Mouse (Mus musculus) c-Kit-positive CD71-positive TER-119-positive erythroid progenitor cells, embryonic 14.5 days (primary cell): ENCODE data around the gene Lipa.

Experiments used
- DNase-seq: peaks from one replicate; pipeline ENCODE4 v3.0.0-alpha.2; 2013; ENCODE audit warnings: low spot score

The Lipa gene

DNA sequence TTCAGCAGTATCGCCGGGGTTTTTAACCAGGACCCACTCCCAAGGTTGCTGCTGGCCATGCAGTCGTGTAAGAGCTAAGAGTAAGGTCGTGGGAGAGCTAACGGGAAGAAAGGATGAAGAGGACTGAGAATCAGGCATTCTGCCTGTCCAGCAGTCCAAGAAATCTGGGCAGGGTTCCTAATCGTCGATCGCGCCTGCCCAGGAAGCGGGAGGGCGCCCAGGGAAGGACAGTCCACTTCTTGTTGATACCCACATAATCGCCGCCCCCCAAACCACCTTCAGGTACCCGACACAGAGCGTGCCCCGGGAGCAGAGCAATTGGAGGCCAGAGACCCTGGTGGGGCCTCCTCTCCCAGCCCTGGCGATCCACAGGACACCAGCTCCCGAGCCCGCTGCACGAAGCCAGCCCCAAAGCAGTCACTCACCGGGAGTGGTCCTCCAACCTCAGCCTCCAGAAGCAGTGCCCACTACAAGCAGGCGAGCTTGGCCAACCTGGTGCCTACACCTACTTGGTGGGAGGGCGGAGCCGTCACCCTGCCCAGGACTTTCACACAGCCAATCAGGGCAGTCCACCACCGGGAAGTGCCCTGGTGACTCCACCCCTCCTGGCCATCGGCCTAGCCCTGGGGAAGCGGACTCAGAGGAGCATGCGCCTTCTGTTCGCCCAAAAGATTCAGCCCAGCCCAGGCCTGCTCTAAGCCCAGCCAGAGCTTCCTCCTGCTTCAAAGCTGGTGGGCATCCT is at the start of gene Lipa:
TSS of gene Lipa (minus strand) at position 534 of the 742 bp plus-strand sequence.
- peak; percentile 86 for DNase-seq

DNA sequence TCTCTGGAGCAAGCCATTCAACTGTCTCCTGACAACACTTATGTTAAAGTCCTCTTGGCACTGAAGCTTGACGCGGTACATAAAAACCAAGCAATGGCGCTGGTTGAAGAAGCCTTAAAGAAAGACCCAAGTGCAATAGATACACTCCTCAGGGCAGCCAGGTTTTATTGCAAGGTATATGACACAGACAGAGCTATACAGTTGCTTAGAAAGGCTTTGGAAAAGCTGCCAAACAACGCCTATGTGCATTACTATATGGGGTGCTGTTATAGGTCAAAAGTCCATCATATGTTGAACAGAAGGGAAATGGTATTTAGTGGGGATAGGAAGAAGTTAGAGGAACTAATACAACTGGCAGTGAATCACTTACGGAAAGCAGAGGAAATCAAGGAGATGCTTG is 46.4 kb upstream of the Lipa start:
- DNase-seq: no peak

DNA sequence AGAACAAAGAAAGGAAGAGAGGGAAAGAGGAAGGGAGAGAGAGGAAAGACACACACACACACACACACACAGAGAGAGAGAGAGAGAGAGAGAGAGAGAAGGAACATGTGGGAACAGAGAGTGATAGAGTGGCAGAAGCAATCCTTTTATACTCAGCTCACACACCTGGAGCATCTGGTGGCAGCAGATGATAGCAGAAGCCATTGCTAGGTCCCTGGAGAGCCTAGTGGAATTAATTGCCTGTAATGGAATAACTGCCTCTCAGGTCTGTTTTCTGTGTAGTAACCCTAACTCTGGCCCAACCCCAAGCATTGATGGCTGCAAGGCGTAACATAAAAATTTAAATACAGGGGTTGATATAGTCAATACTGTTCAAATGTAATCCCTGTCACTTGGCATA is 43.8 kb upstream of the Lipa start:
- no peak for DNase-seq

DNA sequence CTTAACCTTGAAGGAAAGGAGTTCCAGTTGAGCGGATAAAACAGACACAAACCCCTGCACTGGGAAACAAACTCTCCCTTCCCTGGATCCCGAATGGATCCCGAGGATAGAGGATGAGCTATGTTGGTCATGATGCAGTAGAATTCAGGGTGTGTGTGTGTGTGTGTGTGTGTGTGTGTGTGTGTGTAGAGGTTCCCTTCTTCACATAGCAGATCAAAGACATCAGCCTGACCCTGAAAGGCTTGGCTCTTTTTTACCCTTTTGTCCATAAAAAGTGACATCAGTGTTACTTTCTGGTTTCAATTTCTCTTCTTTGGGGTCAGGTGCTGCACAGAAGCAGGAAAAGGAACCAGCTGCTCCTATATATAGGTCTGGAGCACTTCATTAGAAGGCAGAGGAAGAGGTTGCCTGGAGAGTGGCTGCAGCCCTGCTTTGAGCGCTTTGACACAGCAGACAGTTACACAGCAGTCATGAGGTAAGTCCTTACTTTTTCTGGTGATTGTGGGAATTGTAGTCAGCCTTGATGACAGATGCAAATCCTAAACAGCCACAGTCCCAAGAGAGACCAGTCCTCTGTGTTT is 42.7 kb upstream of the Lipa start:
- no peak for DNase-seq

DNA sequence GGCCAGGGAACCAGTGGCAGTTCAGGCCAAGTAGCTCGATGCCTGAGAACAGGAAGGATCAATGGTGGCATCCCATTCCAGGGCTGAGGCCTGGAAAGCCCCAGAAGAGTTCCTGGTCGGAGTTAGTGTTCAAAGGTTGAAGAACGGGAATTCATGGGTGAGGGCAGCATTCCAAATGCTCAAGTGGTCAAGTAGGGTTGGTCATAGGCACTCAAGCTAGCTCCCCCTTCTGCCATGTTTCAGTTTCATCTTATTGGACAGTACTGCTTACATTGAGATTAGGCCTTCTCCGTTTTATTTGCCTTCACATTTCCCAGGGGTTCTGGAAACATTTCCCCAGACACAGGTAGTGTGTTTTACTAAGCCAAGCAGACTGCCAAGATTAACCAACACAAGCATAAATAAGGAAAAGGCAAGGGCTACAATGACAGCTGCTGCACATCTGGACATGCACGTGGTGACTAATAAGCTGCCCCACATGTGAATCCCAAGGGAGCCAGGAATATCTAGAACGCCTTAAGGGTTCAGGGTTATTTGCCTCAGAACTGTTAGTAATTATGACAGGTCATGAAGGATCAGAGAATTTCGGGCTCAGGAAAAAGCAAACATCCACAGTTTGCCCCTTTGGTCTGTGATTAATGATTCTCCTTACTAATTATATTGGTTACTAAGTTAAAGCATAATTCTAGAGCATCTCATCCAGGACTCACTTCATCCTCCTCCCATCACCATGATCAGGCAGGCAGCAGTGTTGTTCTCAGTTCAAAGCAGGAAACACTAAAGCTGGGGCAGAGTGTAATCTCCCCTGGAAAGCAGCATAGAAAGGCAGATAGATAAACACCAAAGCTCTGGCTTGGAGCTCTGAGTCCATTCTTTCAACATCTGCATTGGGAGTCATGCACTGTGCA is 42.0 kb upstream of the Lipa start:
- no peak for DNase-seq

DNA sequence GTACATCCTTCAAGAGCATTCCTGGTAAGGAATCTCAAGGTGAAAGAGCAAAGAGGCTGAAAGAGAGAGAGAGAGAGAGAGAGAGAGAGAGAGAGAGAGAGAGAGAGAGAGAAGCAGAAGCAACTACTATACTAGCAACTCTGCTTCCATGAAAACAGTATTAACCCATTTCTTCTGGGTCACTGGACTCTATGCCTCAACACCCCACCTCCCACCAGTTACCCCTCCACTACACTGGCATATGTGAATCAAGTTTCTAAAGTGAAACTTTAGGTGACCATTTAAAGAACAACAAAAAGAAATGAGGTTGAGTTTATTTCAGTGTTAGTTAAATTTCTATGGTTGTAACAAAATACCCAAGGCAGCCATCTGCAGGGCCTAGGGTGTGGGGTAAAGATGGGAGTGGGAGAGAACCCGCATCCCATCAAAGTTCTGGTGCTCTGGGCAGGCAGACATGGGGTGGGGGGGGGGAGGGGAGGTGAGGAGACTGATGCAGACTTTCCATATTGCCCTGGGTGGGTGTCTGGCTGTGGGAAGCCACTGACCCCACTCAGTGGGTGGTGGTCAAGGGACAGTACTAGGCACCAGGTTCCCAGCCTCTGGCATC is 39.0 kb upstream of the Lipa start:
- no peak for DNase-seq

DNA sequence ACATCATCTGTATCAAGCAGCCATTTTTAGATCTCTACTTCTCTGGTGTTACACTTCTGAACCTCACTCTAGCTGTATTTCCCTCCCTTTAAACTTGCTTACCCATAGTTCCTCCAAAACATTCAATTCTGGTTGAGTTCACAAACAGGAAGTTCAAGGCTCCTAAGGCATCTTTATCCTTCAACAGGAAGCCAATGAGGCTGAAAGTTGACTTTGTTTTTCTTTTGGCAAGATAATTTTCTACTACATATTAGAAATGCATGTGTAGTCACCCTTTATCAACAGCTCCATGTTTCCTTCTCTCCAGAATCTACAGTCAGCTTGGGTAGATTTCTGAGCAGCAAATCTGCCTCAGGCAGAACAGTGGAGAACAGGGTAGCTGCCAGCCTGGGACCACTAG is 35.3 kb upstream of the Lipa start:
- no peak for DNase-seq

DNA sequence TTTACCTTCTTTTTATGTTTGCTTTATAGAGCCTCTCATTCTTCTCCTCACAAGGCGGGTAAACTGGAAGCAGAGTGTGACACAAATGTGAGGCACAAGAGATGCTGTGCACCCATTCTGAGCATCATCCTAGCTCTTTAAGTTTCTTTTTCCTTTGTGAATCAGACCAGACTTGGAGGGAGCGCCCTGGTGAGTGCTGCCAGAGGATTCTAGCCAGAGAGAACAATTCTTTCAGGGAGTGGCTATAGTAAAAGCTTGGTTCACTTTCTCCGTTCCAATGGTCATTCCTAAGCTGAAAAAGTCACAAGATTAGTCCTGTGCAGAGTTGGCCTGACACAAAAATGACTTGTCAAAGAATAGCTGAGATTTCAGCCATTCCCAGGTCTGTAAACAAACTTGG is 29.3 kb upstream of the Lipa start:
- DNase-seq: no peak

DNA sequence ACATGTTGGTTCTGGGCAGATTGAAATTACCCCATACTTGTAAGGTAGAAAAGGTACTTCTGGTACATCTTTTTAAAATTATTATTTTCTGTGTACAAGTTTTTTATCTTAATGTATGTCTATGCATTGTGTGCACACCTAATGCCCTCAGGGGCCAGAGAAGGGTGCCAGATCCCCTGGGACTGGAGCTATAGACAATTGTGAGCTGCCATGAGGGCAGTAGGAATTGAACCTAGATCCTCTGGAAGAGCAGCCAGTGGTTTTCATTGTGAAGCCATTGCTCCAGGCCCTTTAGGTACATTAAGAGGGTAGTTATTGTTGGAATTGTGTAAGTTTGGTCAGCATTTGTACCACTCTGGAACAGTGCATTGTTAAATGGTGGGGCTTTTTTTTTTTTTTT is 26.8 kb upstream of the Lipa start:
- no peak for DNase-seq

DNA sequence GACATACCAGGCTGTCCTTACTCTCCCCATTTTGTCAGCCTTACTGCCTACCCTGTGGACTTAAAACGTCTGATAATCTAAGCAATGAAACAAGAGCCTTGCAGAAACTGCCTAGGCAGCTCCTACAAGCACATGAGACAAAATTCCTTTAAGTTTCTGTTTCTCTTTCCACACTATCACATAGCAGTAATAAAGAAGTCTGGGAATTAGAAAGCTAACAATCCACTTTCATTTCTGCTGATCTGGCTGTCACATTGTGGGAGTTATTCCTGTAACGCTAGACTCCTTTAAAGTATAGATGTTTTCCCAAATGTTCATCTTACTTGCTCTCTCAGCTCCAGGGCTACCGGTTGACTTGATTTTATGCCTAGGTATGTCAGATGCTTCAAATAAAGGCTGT is 26.2 kb upstream of the Lipa start:
- DNase-seq: no peak

DNA sequence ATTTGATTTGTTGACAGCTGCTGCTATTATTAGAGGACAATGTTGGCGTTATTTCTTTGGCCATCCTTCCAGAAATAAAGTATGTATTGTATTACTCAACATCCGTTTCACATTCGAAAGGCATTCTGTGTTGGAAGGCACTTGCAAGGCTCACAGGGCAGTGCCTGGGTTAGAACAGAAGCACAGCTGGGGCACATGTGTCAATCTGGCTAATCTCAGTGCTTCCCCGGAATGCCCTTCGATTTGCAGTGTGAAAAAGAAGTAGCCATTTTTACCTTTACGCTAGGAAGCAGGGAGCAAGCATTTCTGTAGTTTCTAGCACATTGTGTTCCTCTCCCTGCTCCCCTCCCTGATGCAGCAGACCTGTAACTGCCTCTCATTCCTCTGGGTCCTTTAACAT is 25.7 kb upstream of the Lipa start:
- DNase-seq: no peak

DNA sequence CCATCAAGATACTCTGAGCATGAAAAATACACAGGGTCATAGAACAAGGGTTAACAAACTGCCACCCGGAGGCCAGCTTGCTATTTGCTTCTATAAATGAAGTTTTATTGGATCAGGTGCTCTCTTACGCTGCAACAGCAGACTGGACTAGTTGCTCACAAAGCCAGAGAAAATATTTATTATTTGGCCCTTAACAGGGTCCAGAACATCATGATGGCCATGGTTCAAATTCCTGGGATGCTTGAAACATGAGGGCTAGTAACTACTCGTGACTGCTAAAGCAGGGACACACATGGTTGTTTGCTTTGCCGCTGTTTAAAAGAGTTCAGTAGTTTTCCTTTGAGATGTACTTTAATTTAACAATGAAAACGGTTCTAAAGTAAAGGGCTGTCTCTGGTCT is 24.7 kb upstream of the Lipa start:
- no peak for DNase-seq

DNA sequence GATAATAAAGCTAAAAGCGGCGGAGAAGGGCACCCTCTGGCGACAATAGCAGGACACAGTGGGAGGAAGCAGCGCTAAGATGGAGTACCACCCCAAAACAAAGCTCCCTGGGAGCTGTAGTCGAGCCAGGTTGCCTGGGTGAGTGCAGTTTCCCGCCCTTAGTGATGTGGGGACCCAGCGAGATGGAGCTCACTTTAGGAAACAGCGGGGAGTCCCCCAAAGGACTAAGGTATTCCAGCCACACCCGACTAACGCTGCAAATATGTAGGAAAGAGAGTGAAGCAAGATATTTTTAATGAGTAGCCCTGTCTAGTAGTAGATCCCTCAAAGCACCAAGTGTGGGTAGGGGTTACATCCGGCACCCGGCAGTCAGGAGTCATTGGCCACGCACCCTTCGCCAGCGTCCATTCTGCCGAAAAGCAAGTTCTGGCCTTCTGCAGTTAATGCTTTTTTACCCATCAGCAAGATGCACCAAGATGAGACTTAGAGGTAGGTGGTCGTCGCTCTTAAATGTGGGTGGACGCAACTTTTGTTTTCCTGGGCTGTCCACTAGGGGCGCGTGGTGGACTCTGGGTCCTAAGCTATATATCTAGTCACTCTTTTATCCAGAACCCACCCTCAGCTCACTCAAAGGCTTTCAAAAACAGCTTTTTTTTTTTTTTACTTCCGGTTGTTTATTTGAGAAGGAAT is 23.4 kb upstream of the Lipa start, which contains the start of gene Ifit2:
TSS of gene Ifit2 (plus strand) at position 161 of the 690 bp plus-strand sequence.
- peak; percentile 76 for DNase-seq

DNA sequence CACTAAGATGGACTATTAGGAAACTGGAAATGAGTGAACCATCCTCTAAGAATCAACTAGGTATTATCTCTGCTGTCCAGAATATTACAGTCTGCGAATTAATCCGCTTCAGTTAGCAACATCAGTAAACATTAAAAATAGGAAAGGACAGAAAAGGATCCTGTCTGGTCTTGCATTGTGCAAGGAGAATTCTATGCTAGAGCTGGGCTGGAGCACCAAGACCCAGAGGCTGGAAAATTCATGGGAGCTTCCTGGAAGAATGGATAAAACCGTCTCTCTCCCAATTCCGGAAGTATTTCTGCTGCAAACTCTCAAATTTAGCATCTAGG is 22.9 kb upstream of the Lipa start:
- no peak for DNase-seq

DNA sequence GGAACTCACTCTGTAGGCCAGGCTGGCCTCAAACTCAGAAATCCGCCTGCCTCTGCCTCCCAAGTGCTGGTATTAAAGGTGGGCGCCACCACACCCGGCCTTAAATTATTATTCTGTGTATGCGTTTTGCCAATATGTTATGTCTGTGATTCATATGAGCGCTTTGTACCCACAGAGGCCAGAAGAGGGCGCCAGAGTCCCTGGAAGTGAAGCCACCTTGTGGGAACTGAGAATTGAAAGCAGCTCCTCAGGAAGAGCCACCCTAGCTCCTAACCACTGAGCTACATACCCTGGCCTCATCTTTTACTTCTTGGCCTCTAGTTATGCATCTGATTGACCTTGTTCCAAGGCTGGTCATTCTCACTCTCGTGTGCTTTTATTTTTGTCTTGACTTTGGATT is 20.7 kb upstream of the Lipa start:
- DNase-seq: peak; percentile 81

DNA sequence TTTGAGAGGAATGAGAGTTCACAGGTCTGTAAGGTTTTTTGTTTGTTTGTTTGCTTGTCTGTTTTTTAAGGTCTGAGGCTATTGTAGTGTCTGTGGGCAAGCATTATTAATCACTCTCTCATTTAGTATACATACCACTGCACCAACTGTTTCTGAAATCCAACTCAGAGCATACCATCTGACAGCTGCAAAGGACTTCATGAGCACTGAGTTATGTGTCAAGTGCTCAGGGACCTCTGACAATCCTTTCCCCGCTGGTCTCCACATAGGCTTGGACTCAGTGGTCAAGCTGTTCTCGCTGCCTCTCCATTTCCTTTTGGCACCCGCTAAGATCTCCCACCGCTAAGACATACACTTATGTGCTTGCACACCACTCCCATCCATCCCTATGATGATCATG is 18.9 kb upstream of the Lipa start:
- DNase-seq: no peak

DNA sequence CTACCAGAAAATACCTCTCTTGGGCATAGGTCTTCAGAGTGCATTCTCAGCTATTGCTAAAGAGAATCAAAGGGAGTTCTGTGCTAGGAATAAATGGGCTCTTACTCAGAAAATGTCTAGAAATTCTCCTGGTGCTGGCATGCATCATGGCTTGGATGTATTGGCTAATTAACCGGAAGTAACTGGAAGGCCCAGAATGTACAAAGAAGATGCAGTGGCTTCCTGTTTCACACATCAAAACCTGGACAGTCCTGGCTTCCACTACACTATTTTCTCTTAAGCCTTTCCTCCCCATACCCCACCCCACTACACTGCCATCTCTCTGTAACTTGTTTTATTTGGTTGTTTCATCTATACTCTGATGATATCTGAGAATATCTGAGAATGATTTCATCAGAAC is 12.1 kb upstream of the Lipa start:
- DNase-seq: no peak

DNA sequence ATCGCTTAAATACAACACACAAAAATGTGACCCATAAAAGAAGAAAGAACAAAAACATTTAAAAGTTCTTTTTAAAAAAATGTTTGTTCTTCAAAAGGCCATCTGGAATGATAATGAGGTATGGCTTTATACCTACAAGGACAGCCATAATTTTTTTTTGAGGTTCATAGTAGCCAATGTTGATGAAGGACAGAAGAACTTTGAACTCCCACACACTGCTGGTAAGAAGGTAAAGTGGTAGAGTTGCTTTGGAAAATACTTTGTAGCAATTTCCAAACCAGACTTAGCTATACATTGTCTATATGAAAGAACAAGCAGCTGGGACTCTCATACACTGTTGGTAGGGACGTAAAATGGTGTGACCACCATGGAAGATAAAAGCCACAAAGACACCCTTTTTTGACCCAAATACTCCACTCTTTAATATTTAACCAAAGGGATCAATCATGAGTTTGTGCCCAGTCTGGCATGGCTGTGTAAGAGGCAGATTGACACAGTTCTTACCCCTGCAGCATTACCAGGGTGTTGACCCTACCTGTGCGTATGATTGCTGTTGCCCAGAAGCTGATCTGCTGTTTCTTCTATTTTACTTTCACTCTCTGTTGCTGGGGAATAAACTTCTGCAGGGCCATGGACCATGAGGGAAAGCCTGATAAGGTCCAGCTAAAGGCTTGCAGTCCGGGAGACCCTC is 4.9 kb upstream of the Lipa start:
- no peak for DNase-seq

DNA sequence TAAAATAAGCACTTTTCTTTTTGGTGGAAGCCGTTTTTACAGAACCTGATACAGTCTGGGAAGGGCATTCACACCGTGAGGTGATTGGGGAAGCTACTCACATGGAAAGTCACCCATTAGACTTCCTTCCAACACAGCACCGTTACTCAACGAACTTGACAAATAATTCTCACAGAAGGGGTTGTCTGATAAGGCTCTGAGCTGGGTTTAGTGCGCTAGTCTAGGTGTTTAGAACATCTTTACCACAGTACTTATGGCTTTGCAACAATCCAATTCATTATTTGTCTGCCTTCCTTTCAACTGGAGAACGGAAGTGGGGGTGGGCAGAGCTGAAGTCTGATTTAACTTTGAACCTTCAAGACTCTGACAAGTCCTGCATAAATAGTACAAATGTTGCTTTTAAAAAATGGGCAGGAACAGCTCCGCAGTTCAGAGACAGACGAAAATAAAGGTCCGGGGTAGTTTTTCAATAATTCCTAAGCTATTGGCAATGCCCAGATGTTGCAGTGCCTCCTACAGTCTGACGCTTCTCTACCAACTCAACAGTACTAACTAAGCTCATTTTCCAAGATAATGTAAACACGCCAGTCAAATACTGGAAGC is 852 bp downstream of the Lipa start:
- DNase-seq: peak; percentile 36

DNA sequence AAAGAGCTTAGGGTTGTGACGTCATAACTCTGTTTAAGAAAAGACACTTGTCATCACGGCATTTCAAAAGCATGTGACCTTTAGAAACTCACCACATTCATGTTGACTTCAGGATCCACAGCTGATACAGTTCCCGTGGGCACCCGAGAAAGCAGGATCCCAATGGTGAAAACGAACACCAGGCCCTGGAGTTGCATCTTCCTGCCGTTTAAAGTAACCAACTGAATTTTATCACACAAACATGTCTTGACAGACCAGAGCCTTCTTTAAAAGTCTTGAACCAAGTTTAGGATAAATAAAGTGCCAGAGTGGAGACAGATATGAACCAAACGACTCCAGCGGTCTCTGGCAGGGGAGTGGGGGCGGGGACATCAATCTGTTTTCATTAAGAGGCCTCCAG is 2.6 kb downstream of the Lipa start:
- DNase-seq: no peak

DNA sequence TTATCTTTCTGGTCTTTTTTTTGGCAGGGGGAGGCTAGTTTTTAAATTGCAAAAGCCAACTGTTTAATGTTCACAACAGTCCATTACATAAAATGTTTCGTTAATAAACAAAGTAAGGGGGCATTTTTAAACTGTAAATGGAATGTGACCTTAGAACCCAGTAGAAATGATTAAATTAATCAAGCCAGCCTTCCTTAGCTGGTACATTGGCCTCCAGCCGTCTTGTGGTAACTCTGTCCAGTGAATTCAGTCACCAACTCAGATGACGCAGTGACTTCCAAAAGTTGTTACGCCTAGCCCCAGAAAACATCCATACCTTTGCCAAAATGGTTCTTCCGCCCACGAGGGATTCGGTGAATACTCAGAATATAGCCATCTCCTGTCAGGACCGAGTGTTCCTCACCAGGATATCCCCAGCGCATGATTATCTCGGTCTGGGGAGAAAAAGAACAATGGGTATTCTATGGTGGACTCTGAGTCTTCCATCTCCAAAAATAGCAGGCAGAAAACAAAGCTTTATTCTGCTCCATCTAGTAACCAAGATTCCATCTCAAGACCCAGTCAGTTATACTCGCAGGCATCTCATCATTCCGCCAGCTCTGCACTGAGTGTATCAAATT is 4.1 kb downstream of the Lipa start:
- DNase-seq: no peak
